Mouse (Mus musculus): ENCODE data around the gene Zbtb9. TPM values are rescaled to one million over a fixed set of nuclear protein-coding genes. Genes with fewer than 3 reads are reported as not detected.
A peak's percentile ranks its signal among the peaks of the same experiment; 100 is the strongest.

The Zbtb9 gene
- polyA plus RNA-seq, 1 experiment from 2014 or later, result 10.1 TPM

- 30% methylated on average over 7 of the region's 7 CpGs for WGBS
- no peak for DNase-seq (ENCODE audit: low spot score)
- ATAC-seq (replicated peaks; ENCODE audit: insufficient number of reproducible peaks, low FRiP score, low TSS enrichment, low read depth), result no peak
- Histone ChIP-seq H3K27me3 (ENCODE audit: control insufficient read depth, insufficient read depth, low read length) (no peaks in the 10 kb centered on the region), H3K9me3 (replicated peaks; ENCODE audit: control insufficient read depth, low read length) (no peaks in the 10 kb centered on the region), H3K4me1 (ENCODE audit: control insufficient read depth, insufficient read depth, low read length) (peaks cover 20% of the 10 kb centered on the region), H3K27ac (replicated peaks; ENCODE audit: low read depth, low read length) (no peak overlapping the region; the same call in 1 of the 2 replicates), H3K36me3 (replicated peaks; ENCODE audit: control insufficient read depth, insufficient read depth, low read depth, low read length) (no peaks in the 10 kb centered on the region), H3K4me2 (ENCODE audit: low read depth, low read length) (peak overlapping the region; percentile 81), H3K4me3 (ENCODE audit: low read depth, low read length) (peak overlapping the region; percentile 23; the same call in 1 of the 2 replicates), H3K9ac (replicated peaks; ENCODE audit: low read length) (no peak overlapping the region)
Observed at GRCm38 (mm10) chr17:26950560-26951288, 22.2 kb upstream of the Zbtb9 start.

- ATAC-seq (replicated peaks; ENCODE audit: insufficient number of reproducible peaks, low FRiP score, low TSS enrichment, low read depth), result peak; percentile 57; the same call in 1 of the 2 replicates
- peak overlapping the region; percentile 62; the same call in 1 of the 2 replicates for H3K9ac ChIP-seq (replicated peaks; ENCODE audit: low read length)
- peak; percentile 90 for DNase-seq (ENCODE audit: low spot score)
- H3K27me3 ChIP-seq (ENCODE audit: control insufficient read depth, insufficient read depth, low read length), result no peaks in the 10 kb centered on the region
- H3K4me1 ChIP-seq (ENCODE audit: control insufficient read depth, insufficient read depth, low read length), result peaks cover 17% of the 10 kb centered on the region
- no peaks in the 10 kb centered on the region for H3K9me3 ChIP-seq (replicated peaks; ENCODE audit: control insufficient read depth, low read length)
- peak overlapping the region; percentile 81 for H3K4me2 ChIP-seq (ENCODE audit: low read depth, low read length)
- under 1% methylated on average over 11 of the region's 11 CpGs for WGBS
- no peaks in the 10 kb centered on the region for H3K36me3 ChIP-seq (replicated peaks; ENCODE audit: control insufficient read depth, insufficient read depth, low read depth, low read length)
- peak overlapping the region; percentile 23 for H3K4me3 ChIP-seq (ENCODE audit: low read depth, low read length)
- no peak overlapping the region for H3K27ac ChIP-seq (replicated peaks; ENCODE audit: low read depth, low read length)
Observed at GRCm38 (mm10) chr17:26951406-26951805, 21.6 kb upstream of the Zbtb9 start.

- no peaks in the 10 kb centered on the region for H3K27me3 ChIP-seq (ENCODE audit: control insufficient read depth, insufficient read depth, low read length)
- H3K9me3 ChIP-seq (replicated peaks; ENCODE audit: control insufficient read depth, low read length), result no peaks in the 10 kb centered on the region
- 1% methylated on average over 23 of the region's 23 CpGs for WGBS
- DNase-seq (ENCODE audit: low spot score), result no peak
- H3K4me2 ChIP-seq (ENCODE audit: low read depth, low read length), result peak overlapping the region; percentile 81
- peak; percentile 15; the same call in 1 of the 2 replicates for ATAC-seq (replicated peaks; ENCODE audit: insufficient number of reproducible peaks, low FRiP score, low TSS enrichment, low read depth)
- H3K4me1 ChIP-seq (ENCODE audit: control insufficient read depth, insufficient read depth, low read length), result peaks cover 17% of the 10 kb centered on the region
- H3K27ac ChIP-seq (replicated peaks; ENCODE audit: low read depth, low read length), result no peak overlapping the region
- H3K4me3 ChIP-seq (ENCODE audit: low read depth, low read length), result peak overlapping the region; percentile 23
- no peaks in the 10 kb centered on the region for H3K36me3 ChIP-seq (replicated peaks; ENCODE audit: control insufficient read depth, insufficient read depth, low read depth, low read length)
- H3K9ac ChIP-seq (replicated peaks; ENCODE audit: low read length), result peak overlapping the region; percentile 62
Observed at GRCm38 (mm10) chr17:26951952-26952877, 20.8 kb upstream of the Zbtb9 start.

GRCm38 (mm10) chr17:26953201-26953600 lies 19.8 kb upstream of the Zbtb9 start:
- Histone ChIP-seq H3K27ac (replicated peaks; ENCODE audit: low read depth, low read length) (no peak overlapping the region), H3K4me2 (ENCODE audit: low read depth, low read length) (peak overlapping the region; percentile 81), H3K4me1 (ENCODE audit: control insufficient read depth, insufficient read depth, low read length) (peaks cover 17% of the 10 kb centered on the region), H3K9ac (replicated peaks; ENCODE audit: low read length) (peak overlapping the region; percentile 62), H3K36me3 (replicated peaks; ENCODE audit: control insufficient read depth, insufficient read depth, low read depth, low read length) (no peaks in the 10 kb centered on the region; the same call in 1 of the 2 replicates), H3K4me3 (ENCODE audit: low read depth, low read length) (peak overlapping the region; percentile 23), H3K27me3 (ENCODE audit: control insufficient read depth, insufficient read depth, low read length) (no peaks in the 10 kb centered on the region), H3K9me3 (replicated peaks; ENCODE audit: control insufficient read depth, low read length) (no peaks in the 10 kb centered on the region)
- no peak for ATAC-seq (replicated peaks; ENCODE audit: insufficient number of reproducible peaks, low FRiP score, low TSS enrichment, low read depth)
- DNase-seq (ENCODE audit: low spot score), result no peak
- 19% methylated on average over 6 of the region's 6 CpGs for WGBS

- H3K4me1 ChIP-seq (ENCODE audit: control insufficient read depth, insufficient read depth, low read length), result peaks cover 17% of the 10 kb centered on the region
- peak overlapping the region; percentile 62 for H3K9ac ChIP-seq (replicated peaks; ENCODE audit: low read length)
- 0 out of 2 replicates have a peak overlapping the region, but pooled peaks have one; percentile 15 for H3K4me3 ChIP-seq (ENCODE audit: low read depth, low read length)
- WGBS, result 15% methylated on average over 8 of the region's 16 CpGs
- DNase-seq (ENCODE audit: low spot score) (no peak), ATAC-seq (replicated peaks; ENCODE audit: insufficient number of reproducible peaks, low FRiP score, low TSS enrichment, low read depth) (no peak)
- H3K9me3 ChIP-seq (replicated peaks; ENCODE audit: control insufficient read depth, low read length), result no peaks in the 10 kb centered on the region
- H3K27ac ChIP-seq (replicated peaks; ENCODE audit: low read depth, low read length), result no peak overlapping the region
- no peaks in the 10 kb centered on the region; the same call in 1 of the 2 replicates for H3K36me3 ChIP-seq (replicated peaks; ENCODE audit: control insufficient read depth, insufficient read depth, low read depth, low read length)
- peak overlapping the region; percentile 81 for H3K4me2 ChIP-seq (ENCODE audit: low read depth, low read length)
- no peaks in the 10 kb centered on the region for H3K27me3 ChIP-seq (ENCODE audit: control insufficient read depth, insufficient read depth, low read length)
Observed at GRCm38 (mm10) chr17:26953726-26954125, 19.2 kb upstream of the Zbtb9 start.

- H3K9me3 ChIP-seq (replicated peaks; ENCODE audit: control insufficient read depth, low read length), result no peaks in the 10 kb centered on the region
- H3K4me1 ChIP-seq (ENCODE audit: control insufficient read depth, insufficient read depth, low read length), result peaks cover 10% of the 10 kb centered on the region; the same call in 1 of the 2 replicates
- ATAC-seq (replicated peaks; ENCODE audit: insufficient number of reproducible peaks, low FRiP score, low TSS enrichment, low read depth) (no peak), DNase-seq (ENCODE audit: low spot score) (no peak)
- WGBS, result 86% methylated on average over 5 of the region's 5 CpGs
- no peak overlapping the region for H3K27ac ChIP-seq (replicated peaks; ENCODE audit: low read depth, low read length)
- no peak overlapping the region for H3K4me2 ChIP-seq (ENCODE audit: low read depth, low read length)
- H3K9ac ChIP-seq (replicated peaks; ENCODE audit: low read length), result no peak overlapping the region
- H3K4me3 ChIP-seq (ENCODE audit: low read depth, low read length), result no peak overlapping the region
- peaks cover 3% of the 10 kb centered on the region for H3K36me3 ChIP-seq (replicated peaks; ENCODE audit: control insufficient read depth, insufficient read depth, low read depth, low read length)
- H3K27me3 ChIP-seq (ENCODE audit: control insufficient read depth, insufficient read depth, low read length), result no peaks in the 10 kb centered on the region
Observed at GRCm38 (mm10) chr17:26956309-26956708, 16.7 kb upstream of the Zbtb9 start.

GRCm38 (mm10) chr17:26956895-26957294 lies 16.1 kb upstream of the Zbtb9 start:
- 92% methylated on average over 18 of the region's 18 CpGs for WGBS
- H3K27me3 ChIP-seq (ENCODE audit: control insufficient read depth, insufficient read depth, low read length), result no peaks in the 10 kb centered on the region
- no peaks in the 10 kb centered on the region for H3K9me3 ChIP-seq (replicated peaks; ENCODE audit: control insufficient read depth, low read length)
- H3K27ac ChIP-seq (replicated peaks; ENCODE audit: low read depth, low read length), result no peak overlapping the region
- peaks cover 7% of the 10 kb centered on the region for H3K36me3 ChIP-seq (replicated peaks; ENCODE audit: control insufficient read depth, insufficient read depth, low read depth, low read length)
- no peak overlapping the region for H3K9ac ChIP-seq (replicated peaks; ENCODE audit: low read length)
- no peak overlapping the region for H3K4me3 ChIP-seq (ENCODE audit: low read depth, low read length)
- DNase-seq (ENCODE audit: low spot score), result no peak
- no peak overlapping the region for H3K4me2 ChIP-seq (ENCODE audit: low read depth, low read length)
- ATAC-seq (replicated peaks; ENCODE audit: insufficient number of reproducible peaks, low FRiP score, low TSS enrichment, low read depth), result no peak
- H3K4me1 ChIP-seq (ENCODE audit: control insufficient read depth, insufficient read depth, low read length), result peaks cover 9% of the 10 kb centered on the region; the same call in 1 of the 2 replicates

Measured in embryonic facial prominence, embryonic 11.5 days (tissue).